Mouse (Mus musculus) MEL (cell line): ENCODE measurements around the gene Arpc3. TPM values are rescaled to one million over a fixed set of nuclear protein-coding genes. Genes with fewer than 3 reads are reported as not detected.

ENCODE experiments used
- DNase-seq: peaks from one replicate; pipeline ENCODE4 v3.0.0; 2011; ENCODE audit warnings: low read depth, low spot score
- H3K27ac ChIP-seq: 2 replicates; pipeline ENCODE4 v1.5.1; 2012; ENCODE audit warnings: low read depth, mild to moderate bottlenecking, control low read depth, low read length, moderate library complexity; ENCODE audit not compliant: control insufficient read depth
- H3K27me3 ChIP-seq, 2 experiments: fragments of 150-350 bp in 1 of 2; sonication (generic) in 1 of 2; 2 replicates each; pipeline ENCODE4 v1.6.1; 2012; ENCODE audit warnings: low read length in 2 of 2, mild to moderate bottlenecking in 2 of 2, improper control_type of control experiment in 1 of 2, moderate library complexity in 1 of 2; ENCODE audit not compliant: insufficient read depth in 2 of 2, control insufficient read depth in 1 of 2
- H3K36me3 ChIP-seq, 2 experiments: 2 replicates each; pipeline ENCODE4 v1.6.1; 2012 to 2014; ENCODE audit warnings: low read length in 2 of 2, improper control_type of control experiment in 1 of 2, inconsistent platforms in 1 of 2, mild to moderate bottlenecking in 1 of 2; ENCODE audit not compliant: insufficient read depth in 2 of 2, control insufficient read depth in 1 of 2
- H3K4me1 ChIP-seq, 2 experiments: fragments of 150-350 bp in 1 of 2; sonication (generic) in 1 of 2; 2 replicates each; pipeline ENCODE4 v1.6.1; 2012; ENCODE audit warnings: low read length in 2 of 2, improper control_type of control experiment in 1 of 2, mild to moderate bottlenecking in 1 of 2; ENCODE audit not compliant: insufficient read depth in 2 of 2, control insufficient read depth in 1 of 2
- H3K4me3 ChIP-seq, 2 experiments: fragments of 150-350 bp in 1 of 2; sonication (generic) in 1 of 2; 2 replicates each; pipeline ENCODE4 v1.5.1; 2012; ENCODE audit warnings: low read depth in 2 of 2, low read length in 2 of 2, mild to moderate bottlenecking in 2 of 2, moderate library complexity in 2 of 2, control low read depth in 1 of 2, improper control_type of control experiment in 1 of 2; ENCODE audit not compliant: control insufficient read depth in 1 of 2, insufficient read depth in 1 of 2
- H3K79me2 ChIP-seq: 2 replicates; pipeline ENCODE4 v1.6.1; 2012; ENCODE audit warnings: mild to moderate bottlenecking, low read length, moderate library complexity; ENCODE audit not compliant: control insufficient read depth, poor library complexity, insufficient read depth
- H3K9ac ChIP-seq: 2 replicates; pipeline ENCODE4 v1.6.1; 2012; ENCODE audit warnings: low read depth, mild to moderate bottlenecking, control low read depth, low read length, moderate library complexity; ENCODE audit not compliant: control insufficient read depth, poor library complexity, severe bottlenecking
- H3K9me3 ChIP-seq: fragments of 150-350 bp; sonication (generic); replicated peaks from 2 replicates; pipeline ENCODE4 v1.6.1; 2012; ENCODE audit warnings: mild to moderate bottlenecking, low read length, improper control_type of control experiment, moderate library complexity; ENCODE audit not compliant: insufficient read depth
- BHLHE40 ChIP-seq: IDR thresholded peaks from 2 replicates; pipeline ENCODE4 v1.6.1; 2012; ENCODE audit warnings: low read depth, mild to moderate bottlenecking, inconsistent platforms, low read length, improper control_type of control experiment, borderline replicate concordance
- CHD1 ChIP-seq: IDR thresholded peaks from 2 replicates; pipeline ENCODE4 v1.6.1; 2012; ENCODE audit warnings: low read depth, mild to moderate bottlenecking, inconsistent platforms, low read length, improper control_type of control experiment
- ELF1 ChIP-seq: IDR thresholded peaks from 2 replicates; pipeline ENCODE4 v1.6.1; 2014; ENCODE audit warnings: low read depth, mild to moderate bottlenecking, inconsistent platforms, low read length, improper control_type of control experiment, moderate library complexity
- GABPA ChIP-seq: IDR thresholded peaks from 2 replicates; pipeline ENCODE4 v1.6.1; 2012; ENCODE audit warnings: low read depth, mild to moderate bottlenecking, inconsistent platforms, low read length, improper control_type of control experiment, moderate library complexity
- JUND ChIP-seq: IDR thresholded peaks from 2 replicates; pipeline ENCODE4 v1.6.1; 2011; ENCODE audit warnings: low read depth, mild to moderate bottlenecking, improper control_type of control experiment, low read length
- MAFK ChIP-seq: IDR thresholded peaks from 2 replicates; pipeline ENCODE4 v1.6.1; 2011; ENCODE audit warnings: low read depth, mild to moderate bottlenecking, low read length, improper control_type of control experiment, borderline replicate concordance
- MAX ChIP-seq: IDR thresholded peaks from 2 replicates; pipeline ENCODE4 v1.6.1; 2011; ENCODE audit warnings: low read length, improper control_type of control experiment
- MAZ ChIP-seq: IDR thresholded peaks from 2 replicates; pipeline ENCODE4 v1.6.1; 2012; ENCODE audit warnings: low read depth, mild to moderate bottlenecking, inconsistent platforms, low read length, improper control_type of control experiment
- MEF2A ChIP-seq: IDR thresholded peaks from 2 replicates; pipeline ENCODE4 v1.6.1; 2014; ENCODE audit warnings: low read depth, mild to moderate bottlenecking, inconsistent platforms, low read length, improper control_type of control experiment; ENCODE audit not compliant: poor library complexity, insufficient replicate concordance, severe bottlenecking; ENCODE audit errors: extremely low read depth
- MXI1 ChIP-seq: IDR thresholded peaks from 2 replicates; pipeline ENCODE4 v1.6.1; 2011; ENCODE audit warnings: mild to moderate bottlenecking, low read depth, low read length, improper control_type of control experiment
- MYC ChIP-seq: IDR thresholded peaks from 2 replicates; pipeline ENCODE4 v1.6.1; 2011; ENCODE audit warnings: low read depth, mild to moderate bottlenecking, low read length, improper control_type of control experiment, moderate library complexity
- NELFE ChIP-seq: IDR thresholded peaks from 2 replicates; pipeline ENCODE4 v1.6.1; 2011; ENCODE audit warnings: low read depth, low read length, improper control_type of control experiment
- NRF1 ChIP-seq: IDR thresholded peaks from 2 replicates; pipeline ENCODE4 v1.6.1; 2014; ENCODE audit warnings: low read depth, mild to moderate bottlenecking, inconsistent platforms, low read length, improper control_type of control experiment, moderate library complexity; ENCODE audit not compliant: poor library complexity, insufficient read depth, severe bottlenecking
- POLR2AphosphoS2 ChIP-seq: IDR thresholded peaks from 2 replicates; pipeline ENCODE4 v1.6.1; 2011; ENCODE audit warnings: low read length, improper control_type of control experiment
- POLR2AphosphoS5 ChIP-seq: IDR thresholded peaks from 2 replicates; pipeline ENCODE4 v1.6.1; 2012; ENCODE audit warnings: low read depth, borderline replicate concordance, mild to moderate bottlenecking, inconsistent platforms, low read length, moderate library complexity, mixed read lengths
- RCOR1 ChIP-seq: IDR thresholded peaks from 2 replicates; pipeline ENCODE4 v1.6.1; 2012; ENCODE audit warnings: low read depth, mild to moderate bottlenecking, inconsistent platforms, low read length, improper control_type of control experiment
- SMC3 ChIP-seq: IDR thresholded peaks from 2 replicates; pipeline ENCODE4 v1.6.1; 2011; ENCODE audit warnings: low read depth, low read length, improper control_type of control experiment
- UBTF ChIP-seq: IDR thresholded peaks from 2 replicates; pipeline ENCODE4 v1.6.1; 2012; ENCODE audit warnings: low read depth, mild to moderate bottlenecking, inconsistent platforms, low read length, improper control_type of control experiment, moderate library complexity, borderline replicate concordance; ENCODE audit not compliant: insufficient read depth
- USF1 ChIP-seq: IDR thresholded peaks from 2 replicates; pipeline ENCODE4 v1.6.1; 2014; ENCODE audit warnings: low read depth, mild to moderate bottlenecking, inconsistent platforms, low read length, improper control_type of control experiment, moderate library complexity
- ZC3H11A ChIP-seq: IDR thresholded peaks from 2 replicates; pipeline ENCODE4 v1.6.1; 2012; ENCODE audit warnings: low read depth, mild to moderate bottlenecking, inconsistent platforms, low read length, improper control_type of control experiment
- ZKSCAN1 ChIP-seq: IDR thresholded peaks from 2 replicates; pipeline ENCODE4 v1.6.1; 2012; ENCODE audit warnings: low read depth, mild to moderate bottlenecking, inconsistent platforms, low read length, improper control_type of control experiment, moderate library complexity
- ZMIZ1 ChIP-seq: IDR thresholded peaks from 2 replicates; pipeline ENCODE4 v1.6.1; 2012; ENCODE audit warnings: low read depth, mild to moderate bottlenecking, inconsistent platforms, low read length, improper control_type of control experiment, moderate library complexity
- ZNF384 ChIP-seq: IDR thresholded peaks from 2 replicates; pipeline ENCODE4 v1.6.1; 2012; ENCODE audit warnings: low read depth, mild to moderate bottlenecking, inconsistent platforms, low read length, improper control_type of control experiment
- polyA plus RNA-seq, 2 experiments: library from polyadenylated mRNA; stranded (reverse) in 1 of 2; unstranded in 1 of 2; fragments of >175 nt in 1 of 2; fragments of >200 nt in 1 of 2; gene quantifications; 2 replicates each; pipeline versions ENCODE4 v1.2.1 to v1.2.4; 2012; ENCODE audit warnings: low replicate concordance in 2 of 2, low read depth in 1 of 2; ENCODE audit not compliant: insufficient read length in 2 of 2, insufficient read depth in 1 of 2, missing spikeins in 1 of 2
- total RNA-seq: library from RNA; depleted of rRNA; stranded (reverse); fragments of 300-350 nt; gene quantifications from 2 replicates; pipeline ENCODE4 v1.2.3, GENCODE M21; 2012

The Arpc3 gene
- total and polyA plus RNA-seq, 3 experiments: 365 to 1,109 (median 433) TPM

DNA sequence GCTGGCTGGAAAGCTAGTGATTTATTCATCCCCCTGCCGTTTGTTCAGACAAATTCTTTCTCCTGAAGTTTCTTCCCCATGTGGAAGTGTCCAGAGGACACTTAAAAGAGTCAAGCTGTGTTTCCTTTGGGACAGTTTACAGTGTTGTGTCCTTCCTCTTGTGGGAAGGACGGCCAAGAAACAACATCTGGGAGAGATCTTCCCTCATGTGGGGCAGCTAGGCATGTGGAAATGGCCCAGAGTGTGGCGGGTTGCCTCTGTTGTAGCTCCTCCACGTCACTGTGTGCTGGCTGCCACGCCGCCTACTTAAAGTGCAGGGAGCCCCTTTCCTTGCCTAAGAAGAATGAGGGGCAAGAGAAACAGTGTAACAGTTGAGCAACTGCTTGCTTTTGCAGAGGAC lies 21.1 kb downstream of the Arpc3 start:
- TF ChIP-seq MEF2A (no peak), BHLHE40 (no peak), POLR2AphosphoS5 (no peak), MYC (no peak), MAFK (no peak), ZMIZ1 (no peak), POLR2AphosphoS2 (no peak), RCOR1 (no peak), GABPA (no peak), NRF1 (no peak), MXI1 (no peak), MAX (no peak), JUND (no peak), CHD1 (no peak), ZNF384 (no peak), ZKSCAN1 (no peak), MAZ (no peak), ELF1 (no peak)
- Histone ChIP-seq H3K9ac (no peak overlapping the region), H3K27ac (no peak overlapping the region), H3K4me3 (no peak overlapping the region), H3K9me3 (no peaks in the 10 kb centered on the region), H3K4me1 (peaks cover 0 to 4% of the 10 kb centered on the region in 2 experiments; a peak in 1 of 4 replicates), H3K36me3 (peaks cover 0 to 4% of the 10 kb centered on the region in 2 experiments; a peak in 2 of 4 replicates), H3K79me2 (no peaks in the 10 kb centered on the region), H3K27me3 (no peaks in the 10 kb centered on the region)
- no peak for DNase-seq

- Histone ChIP-seq H3K79me2 (no peaks in the 10 kb centered on the region), H3K9me3 (no peaks in the 10 kb centered on the region), H3K27me3 (no peaks in the 10 kb centered on the region), H3K36me3 (peaks cover 0 to 2% of the 10 kb centered on the region in 2 experiments; a peak in 2 of 4 replicates), H3K4me1 (peaks cover 0 to 4% of the 10 kb centered on the region in 2 experiments; a peak in 1 of 4 replicates), H3K9ac (no peak overlapping the region), H3K4me3 (no peak overlapping the region), H3K27ac (no peak overlapping the region)
- TF ChIP-seq USF1: no peak
- TF ChIP-seq POLR2AphosphoS2: no peak
- no peak for TF ChIP-seq SMC3
- no peak for TF ChIP-seq UBTF
- TF ChIP-seq NELFE: no peak
- no peak for TF ChIP-seq ELF1
- TF ChIP-seq BHLHE40: no peak
- TF ChIP-seq ZC3H11A: no peak
- no peak for TF ChIP-seq MAFK
- TF ChIP-seq MXI1: no peak
- no peak for DNase-seq
Observed at GRCm38 (mm10) chr5:122414351-122414750, 22.7 kb downstream of the Arpc3 start.
